Mouse (Mus musculus) gastrocnemius, postnatal 14 days (tissue): ENCODE measurements at regions not wholly inside any gene's neighbourhood (a gene's known extent, or its start where the extent isn't known, plus 50 kb on each side); places are given as distances from the start of the nearest gene placed in this dataset.

Source experiments
- DNase-seq: peaks from one replicate; pipeline ENCODE4 v3.0.0; 2021; ENCODE audit warnings: mixed read lengths
- intact Hi-C: fragments of 180-260 bp; cut with DNase I; formaldehyde crosslinking; loops from one replicate; pipeline ENCODE4 v1.15.1; 2025; ENCODE audit warnings: low total_unique reads

DNA sequence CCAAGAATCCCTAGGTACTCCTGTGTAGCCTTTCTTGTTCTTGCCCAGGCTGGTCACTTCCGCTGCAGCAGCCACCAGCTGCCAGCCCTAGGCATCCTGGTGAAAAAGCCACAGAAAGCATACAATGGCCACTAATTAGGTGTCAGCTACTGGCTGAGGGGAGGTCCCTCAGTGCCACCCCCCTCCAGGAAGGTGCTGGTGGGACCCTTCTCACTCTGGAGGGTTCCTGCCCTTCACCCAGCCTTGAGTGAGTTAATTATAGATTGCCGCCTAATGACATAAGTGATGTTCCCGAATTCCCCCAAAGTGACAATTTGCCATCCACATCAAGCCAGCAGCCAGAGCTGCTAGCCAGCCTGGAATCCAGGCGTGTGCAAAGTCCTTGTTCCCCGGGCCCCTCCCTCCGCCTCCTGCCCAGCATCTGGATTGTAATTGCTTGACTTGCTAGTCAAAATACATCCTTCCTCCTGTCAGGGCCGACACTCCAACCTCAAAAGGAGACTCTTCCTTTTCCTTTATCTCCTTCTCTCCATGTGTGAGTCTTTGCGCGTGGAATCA lies 195.2 kb downstream of the Bcl11b start:
- intact Hi-C loops: no loop called here
- DNase-seq: peak; percentile 15

DNA sequence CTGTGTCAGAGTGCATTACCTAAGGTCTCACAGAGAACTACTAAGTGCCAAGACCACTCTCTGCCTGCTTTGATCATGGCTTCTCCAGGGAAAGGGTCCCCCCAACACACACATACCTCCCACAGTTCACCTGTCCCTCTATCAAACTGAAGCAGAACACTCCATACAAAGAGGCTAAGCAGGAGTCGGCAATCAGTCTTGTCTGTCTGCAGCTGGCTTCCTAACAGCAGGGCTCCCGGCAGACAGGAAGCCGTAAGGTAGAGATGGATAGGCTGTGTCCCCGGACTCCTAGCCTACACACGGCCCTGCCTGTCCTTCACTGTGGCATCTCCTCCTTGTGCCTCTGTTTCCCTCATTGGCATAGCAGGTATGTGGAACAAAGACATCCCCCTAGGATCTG lies 192.2 kb downstream of the Bcl11b start:
- DNase-seq: no peak
- intact Hi-C loops: no loop called here

DNA sequence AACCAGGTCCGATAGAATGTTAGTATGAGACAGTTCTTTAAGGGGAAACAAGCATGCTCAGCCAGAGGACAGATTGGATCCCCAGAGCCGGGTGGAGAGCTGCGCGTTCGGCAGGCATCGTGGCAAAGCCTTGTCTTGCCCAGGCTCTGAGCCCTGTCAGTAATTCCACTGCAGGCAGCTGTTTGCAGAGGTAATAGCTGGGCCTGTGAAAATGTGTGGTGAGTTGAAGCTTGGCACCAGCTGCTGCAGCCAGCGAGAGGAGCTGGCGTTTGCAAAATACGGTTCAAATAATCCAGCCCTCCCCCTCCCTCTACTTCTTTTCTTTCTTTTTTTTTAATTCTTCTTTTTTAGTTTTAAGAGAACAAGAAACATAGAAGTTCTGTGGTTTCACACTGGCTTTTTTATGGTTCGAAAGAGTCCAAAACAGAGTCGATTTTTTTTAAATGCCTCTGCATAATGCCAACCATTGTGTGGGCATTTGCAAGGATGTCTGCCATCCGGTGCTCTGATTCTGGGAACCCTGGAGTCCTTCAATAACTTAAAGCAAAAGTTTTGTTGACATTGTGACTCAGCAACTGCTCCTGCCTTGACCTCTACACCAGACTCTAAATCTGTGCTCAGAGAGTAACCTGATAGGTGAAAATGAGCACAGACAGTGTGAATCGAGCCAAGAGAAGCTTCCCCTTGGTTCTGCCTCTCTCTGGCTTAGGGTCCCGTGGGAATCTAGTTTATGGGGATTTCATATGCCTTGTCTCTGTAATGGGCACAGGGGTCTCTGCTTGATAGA lies 190.7 kb downstream of the Bcl11b start:
- peak; percentile 31 for DNase-seq
- intact Hi-C loops: no loop called here

DNA sequence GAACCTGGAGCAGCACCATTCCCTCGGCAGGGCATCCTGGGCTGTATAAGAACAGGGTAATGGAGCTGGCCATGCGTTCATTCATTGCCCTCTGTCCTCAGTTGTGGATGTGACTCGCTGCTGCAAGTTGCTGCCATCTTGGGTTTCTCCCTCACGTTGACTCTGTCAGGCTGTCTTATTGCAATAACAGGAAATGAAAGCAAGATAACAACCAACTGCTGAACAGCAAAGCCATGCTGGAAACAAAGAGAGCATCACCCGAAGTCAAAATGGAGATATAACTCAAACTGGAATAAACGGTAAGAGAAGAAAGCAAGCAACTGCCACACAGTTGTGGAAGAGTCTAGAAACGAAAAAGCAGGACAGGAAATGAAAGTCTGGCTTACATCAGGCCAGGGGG lies 188.5 kb downstream of the Bcl11b start:
- intact Hi-C loops: no loop called here
- no peak for DNase-seq

DNA sequence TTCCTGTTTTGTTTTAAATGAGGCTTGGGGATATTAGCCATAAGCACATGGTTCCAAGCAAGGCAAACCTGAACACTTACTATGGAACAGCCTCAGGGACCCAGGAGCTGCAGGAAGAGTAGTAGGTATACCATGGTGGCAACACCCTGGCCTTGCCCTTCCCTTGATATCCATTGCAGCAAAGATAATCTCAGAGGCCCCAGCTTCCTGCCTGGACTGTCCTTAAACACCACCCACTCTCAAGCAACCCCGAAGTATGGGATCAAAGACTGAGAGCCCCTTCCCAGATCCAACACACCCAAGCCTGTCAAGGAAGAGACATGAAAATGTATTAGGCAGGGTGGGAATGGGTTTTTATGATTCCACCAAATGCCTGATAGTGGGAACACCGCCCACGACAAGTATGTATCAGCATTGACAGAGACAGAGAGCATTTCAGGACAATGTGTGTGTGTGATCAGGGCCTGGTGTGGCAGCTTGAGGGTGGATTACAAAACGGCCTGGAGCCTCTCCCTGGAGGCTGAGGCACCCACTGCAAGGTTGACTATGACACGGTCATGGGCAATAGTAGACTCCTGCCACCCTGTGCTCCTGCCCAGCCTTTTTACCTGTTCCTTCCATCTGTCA lies 179.5 kb downstream of the Bcl11b start:
- no peak for DNase-seq
- intact Hi-C loops: no loop called here

DNA sequence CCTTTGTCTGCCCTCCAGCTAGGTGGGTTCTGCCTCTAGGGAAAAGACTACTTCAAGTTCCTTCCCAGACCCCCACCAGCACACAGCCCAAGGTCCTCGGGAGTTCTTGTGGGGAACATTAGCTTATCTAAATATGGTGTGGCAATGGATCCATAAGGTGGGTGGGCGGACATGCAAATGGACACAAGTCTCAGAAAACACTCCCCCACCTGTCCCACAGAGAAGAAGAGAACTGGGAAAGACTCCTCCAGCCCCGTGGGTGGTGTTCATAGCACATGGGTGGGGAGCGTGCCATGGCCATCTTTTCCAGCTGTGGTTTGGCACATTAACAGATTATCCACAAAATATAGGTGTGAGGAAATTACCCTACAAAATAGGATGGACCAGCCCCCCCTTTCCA lies 177.5 kb downstream of the Bcl11b start:
- intact Hi-C loops: no loop called here
- no peak for DNase-seq

DNA sequence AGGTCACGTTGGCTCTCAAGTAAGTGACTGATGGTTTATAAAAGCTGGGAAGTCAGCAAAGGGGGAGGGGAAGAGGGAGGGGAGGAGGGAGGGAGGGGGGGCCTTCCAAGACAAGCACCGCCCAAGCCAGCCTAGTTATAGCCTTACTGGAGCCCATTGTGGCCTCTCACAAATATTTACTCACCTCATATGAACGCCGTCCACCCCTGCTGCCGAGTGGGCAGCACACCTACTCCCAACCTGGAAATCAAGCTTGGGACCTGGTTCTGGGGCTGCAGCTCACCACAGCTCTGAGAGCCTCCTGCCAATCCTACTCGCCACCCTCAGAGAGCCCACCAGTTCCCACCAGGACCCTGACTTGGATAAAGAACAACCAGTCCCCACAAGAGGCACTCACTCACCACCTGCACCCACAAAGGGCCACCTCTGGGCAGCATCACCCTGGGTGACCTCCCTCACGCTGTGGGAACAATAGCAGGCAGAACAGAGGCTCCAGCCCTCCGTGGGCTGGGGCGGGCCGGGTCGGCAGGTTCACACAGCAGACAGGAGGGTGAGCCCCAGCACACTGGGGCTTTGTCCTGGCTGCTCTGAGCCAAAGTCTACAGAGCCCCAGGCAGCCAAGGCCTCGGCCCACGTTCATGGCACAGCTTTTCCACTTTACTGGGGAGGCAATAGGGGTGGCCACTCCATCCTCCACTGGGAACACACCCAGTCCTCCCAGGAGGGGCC lies 171.8 kb downstream of the Bcl11b start:
- intact Hi-C loops: no loop called here
- DNase-seq: no peak

DNA sequence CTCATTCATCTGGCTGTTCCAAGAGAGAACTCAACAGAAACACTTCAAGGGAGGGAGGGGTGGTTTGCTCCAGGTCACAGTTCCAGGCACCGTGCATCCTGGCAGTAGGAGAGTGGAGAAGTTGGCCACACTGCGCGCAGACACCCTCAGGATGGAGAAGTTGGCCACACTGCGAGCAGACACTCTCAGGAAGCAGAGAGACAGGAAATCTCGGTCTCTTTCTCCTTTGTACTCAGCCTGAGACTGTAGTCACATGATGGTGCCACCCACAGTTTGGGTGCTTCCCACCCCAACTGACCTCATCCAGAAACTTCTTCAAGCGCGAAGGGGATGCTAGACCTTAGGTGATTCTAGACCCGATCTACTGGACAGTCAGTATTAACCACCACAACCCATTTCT lies 170.4 kb downstream of the Bcl11b start:
- intact Hi-C loops: no loop called here

DNA sequence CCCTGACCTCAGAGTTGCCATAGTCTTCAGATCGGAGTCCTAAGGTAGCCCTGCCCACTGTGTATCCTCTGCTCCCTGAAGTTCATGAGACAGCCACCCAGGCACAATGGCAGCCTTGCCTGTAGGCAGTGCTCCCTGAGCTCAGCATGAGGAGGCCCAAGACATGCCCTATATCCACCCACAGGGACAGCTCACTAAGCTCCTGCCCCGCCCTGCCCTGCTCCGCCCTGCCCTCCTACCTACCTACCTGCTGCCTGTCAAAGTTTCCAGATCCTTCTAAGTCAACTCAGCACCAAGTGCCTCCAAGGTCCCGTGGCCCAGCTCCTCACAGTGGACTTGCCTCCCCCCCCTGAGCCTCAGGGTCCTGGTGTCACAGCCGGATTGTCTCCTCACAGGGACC lies 168.9 kb downstream of the Bcl11b start:
- intact Hi-C loops: no loop called here
- no peak for DNase-seq

More for the DNA sequence above, 170.4 kb downstream of the Bcl11b start:
- DNase-seq: no peak

DNA sequence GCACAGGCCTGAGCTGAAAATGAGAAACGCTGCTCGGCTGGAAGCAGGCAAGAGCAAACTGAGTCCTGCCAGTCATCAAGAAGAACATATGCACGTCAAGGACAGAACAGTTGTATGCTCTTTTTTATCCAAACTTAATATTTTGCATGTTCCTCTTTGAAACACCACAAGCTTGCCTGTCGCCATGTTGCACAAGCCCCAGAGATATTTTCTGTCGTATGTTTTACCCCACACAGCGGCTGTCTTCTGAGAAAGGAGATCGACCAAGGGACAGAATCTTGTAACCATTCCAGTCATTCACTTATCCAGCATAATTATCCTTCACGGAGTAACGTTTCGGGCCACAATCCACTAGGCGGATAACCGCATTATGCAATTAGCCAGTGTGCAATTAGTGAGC lies 165.7 kb downstream of the Bcl11b start:
- intact Hi-C loops: no loop called here
- no peak for DNase-seq

DNA sequence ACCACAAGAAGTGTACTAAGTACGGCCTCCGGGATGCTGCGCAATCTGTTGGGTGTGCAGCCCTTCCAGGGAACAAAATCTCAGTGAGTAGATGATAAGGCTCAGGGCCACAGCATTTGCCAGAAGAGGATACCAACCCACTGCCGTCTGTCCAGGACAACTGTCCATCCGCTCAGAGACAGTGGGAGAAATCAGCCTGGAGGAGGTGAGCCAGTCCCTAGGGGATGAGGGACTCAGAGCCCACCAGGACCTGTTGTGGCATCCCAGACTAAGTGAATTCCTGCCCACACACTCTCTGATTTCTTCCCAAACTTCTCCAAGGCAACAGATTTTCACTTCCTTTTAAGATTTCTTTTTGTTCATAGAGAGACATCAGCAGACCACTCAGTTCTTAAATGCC lies 158.8 kb downstream of the Bcl11b start:
- no peak for DNase-seq
- intact Hi-C loops: no loop called here

DNA sequence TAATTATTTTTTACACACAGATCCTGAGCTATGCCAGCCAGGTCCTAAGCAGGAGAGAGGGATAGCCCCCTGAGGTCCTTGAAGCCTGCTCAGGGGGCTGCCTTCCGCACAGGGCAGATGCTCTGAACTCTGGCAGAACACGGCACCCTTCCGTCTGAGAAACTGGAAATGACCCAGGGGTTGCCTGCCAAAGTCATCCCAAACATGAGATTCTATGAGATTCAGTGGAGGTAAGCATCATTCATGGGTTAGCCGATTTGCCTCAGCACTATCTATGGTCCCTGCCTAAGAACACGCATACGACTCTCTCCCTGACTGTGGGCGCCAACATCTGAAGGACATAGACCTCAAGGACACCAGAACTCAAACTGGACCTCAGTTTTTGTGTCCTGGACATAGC lies 152.8 kb downstream of the Bcl11b start:
- intact Hi-C loops: no loop called here
- DNase-seq: no peak

DNA sequence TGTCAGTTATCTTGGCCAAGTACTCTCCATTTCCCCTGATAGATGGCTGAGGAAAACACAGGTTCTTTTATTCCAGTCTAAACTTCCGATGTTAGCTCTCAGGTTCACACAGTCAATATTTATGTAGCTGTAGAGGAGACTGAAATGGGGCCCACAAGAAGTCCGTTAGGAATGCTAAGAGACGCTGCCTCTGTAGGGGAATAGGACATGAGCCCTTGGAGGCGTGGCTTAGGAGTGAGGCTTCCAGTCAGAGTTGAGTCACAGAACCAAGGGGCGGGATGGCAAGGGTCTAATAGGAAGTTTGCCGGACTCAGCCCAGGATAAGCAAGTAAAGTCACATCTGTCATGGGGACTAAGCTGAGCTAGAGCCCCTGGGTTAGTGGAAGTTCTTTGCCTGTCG lies 150.5 kb downstream of the Bcl11b start:
- intact Hi-C loops: no loop called here
- DNase-seq: no peak

DNA sequence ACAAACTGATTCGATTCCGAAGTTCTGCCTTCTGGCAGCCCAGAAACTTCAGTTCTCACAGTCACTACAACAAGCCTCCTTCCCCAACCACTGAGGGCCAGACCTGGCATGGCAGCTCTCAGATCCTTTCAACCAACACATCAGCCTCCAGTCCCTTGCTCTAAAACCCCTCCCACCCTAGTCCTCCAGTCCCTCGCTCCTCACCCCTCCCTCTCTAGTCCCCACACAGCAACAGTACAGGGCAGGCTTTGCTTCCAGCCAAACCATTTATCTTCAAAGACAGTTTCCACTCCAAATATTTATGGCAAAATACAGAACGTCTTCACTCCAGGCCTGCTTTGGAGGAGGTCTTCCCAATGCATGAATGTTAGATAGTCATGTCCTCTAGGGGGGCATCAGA lies 147.9 kb downstream of the Bcl11b start:
- intact Hi-C loops: no loop called here
- DNase-seq: no peak

DNA sequence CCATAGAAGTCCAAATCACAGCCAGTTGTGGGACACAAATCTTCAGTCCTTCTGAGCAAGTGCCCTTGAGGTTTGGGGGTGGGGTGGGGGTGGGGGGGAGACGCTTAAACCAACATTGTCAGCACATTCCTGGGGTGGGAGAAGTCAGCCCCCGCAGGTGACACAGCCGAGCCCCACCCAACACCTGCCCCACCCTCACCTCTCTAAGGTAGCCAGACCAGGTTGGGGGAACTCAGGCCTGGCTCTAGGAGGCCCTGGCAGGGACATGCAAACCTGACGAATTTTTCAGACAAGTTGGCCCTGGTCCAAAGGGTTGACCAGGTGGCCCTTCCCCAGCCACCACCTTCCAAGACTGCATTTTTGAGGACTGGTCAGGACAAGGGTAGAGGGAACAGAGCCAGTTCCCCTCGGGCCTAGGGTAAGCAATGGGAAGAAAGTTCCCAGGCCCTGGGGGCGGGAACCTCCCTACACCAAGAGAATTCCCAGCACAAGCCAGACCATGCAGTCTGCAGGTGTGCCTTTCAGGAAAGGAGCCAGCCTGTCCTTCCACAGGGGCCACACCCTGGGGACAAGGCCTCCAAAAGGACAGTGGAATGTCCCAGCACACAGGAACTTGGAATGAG lies 146.9 kb downstream of the Bcl11b start:
- DNase-seq: no peak
- intact Hi-C loops: no loop called here

DNA sequence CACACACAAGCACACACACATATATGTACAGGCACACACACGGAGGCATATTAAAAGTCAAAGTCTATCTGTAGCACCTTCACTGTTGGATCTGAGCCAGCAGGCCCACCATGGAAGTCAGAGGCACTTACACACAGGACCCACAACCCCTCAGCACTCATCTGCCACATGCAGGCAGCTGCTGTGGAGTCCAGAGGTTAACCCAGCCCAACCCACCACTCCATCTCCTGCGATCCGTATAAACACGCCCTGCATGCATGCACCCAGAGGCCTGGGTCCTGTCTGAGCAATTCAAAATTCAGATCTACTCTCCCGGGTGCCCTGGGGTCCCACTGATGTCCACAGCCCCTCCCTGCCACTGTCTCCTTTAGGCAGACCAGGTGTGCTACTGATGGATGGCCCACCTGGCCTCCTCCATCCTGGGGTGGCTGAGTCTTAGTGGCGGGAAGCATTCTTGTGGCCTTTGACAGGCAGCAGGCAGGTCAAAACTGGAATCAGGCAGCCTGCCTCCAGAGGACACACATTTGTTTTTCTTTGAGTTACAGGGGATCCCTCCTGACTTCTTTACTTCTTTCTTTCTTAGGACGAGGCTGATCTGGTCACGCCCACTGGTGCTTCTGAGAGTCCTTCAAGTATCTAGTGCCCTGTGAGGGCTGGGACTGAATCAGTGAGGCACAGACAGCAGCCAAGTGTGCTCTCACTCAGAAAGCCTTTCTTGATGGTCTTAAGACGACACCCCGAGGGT lies 144.7 kb downstream of the Bcl11b start:
- DNase-seq: no peak
- intact Hi-C loops: no loop called here

DNA sequence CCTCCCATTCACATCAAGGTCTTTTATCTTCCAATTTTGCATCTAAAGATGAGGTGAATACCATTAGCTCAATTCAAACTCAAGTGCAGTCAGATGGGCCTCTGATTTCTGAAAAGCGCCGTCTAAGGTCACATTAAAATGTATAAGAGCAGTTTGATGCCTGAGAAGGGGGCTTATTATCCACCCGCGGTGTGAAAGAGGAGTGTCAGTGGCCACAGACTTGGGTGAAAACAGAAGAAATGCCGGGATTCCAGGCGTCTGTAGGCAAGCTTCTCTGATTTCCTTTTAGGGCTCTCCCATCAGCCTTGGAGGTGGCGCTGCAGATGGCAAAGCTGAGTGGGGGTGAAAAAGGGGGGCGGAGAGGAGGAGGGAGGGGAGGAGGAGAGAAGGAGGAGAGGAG lies 143.7 kb downstream of the Bcl11b start:
- no peak for DNase-seq
- intact Hi-C loops: no loop called here

DNA sequence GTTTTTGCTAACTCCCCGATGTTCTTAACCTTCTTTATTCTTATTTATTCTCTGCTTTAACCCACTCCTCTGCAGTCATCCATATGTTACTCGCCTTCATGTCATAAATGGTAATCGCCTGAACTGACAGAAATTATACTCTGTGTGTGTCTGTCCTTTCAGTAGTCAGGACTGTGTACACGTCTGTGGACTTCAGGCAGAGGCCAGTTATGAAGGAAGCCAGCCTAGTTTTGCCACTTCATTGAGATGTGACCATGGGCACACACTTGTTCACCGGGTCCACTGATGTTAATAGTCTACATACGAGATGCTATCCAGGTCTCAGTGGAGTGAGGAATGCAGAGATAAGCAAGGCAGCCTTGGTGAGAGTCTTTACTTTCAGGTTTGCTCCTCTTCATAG lies 143.0 kb downstream of the Bcl11b start:
- intact Hi-C loops: no loop called here
- DNase-seq: no peak
